Mouse (Mus musculus) adrenal gland, postnatal 25 days (tissue): ENCODE data around the gene Vdr. TPM values are rescaled to one million over a fixed set of nuclear protein-coding genes. Genes with fewer than 3 reads are reported as not detected.

Experiments used
- DNase-seq: peaks from one replicate; pipeline ENCODE4 v3.0.0; 2021; ENCODE audit warnings: mixed read lengths
- long read RNA-seq: library from polyadenylated mRNA; stranded (forward); transcript quantifications from one replicate; pipeline ENCODE4 v2.0.0, GENCODE M21; 2021
- total RNA-seq: library from RNA; stranded (reverse); gene quantifications from 2 replicates; pipeline ENCODE4 v1.2.3, GENCODE M21; 2021

Vdr gene
- total RNA-seq, result 6.0 and 8.0 TPM in 2 replicates
- long read RNA-seq, full-length matches to known transcripts, result 2 of 4 reads
- long read RNA-seq, partial matches to known transcripts, result 0 of 4 reads
- long read RNA-seq, other reads (novel, unspliced or antisense), result 2 of 4 reads

DNA sequence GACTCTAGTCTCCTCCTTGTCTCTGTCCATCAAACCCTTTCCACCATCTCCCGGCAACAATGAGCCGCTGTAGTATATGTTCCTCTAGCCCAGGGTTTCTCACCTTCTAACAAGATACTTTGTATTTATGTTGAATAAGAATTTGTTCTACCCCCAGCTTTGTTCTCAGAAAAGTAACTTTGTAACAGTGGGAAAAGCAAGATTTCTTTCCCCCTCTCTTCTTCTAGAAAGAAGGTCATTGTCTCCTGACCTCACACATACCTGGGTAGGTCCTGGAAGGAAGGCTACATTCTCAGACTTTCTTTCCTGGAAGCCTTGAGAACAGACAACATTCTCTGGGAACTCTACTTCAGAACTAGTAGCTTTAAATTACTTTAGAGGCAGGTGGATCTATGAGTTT is at the start of gene Vdr:
Gene Vdr (minus strand): TSS at position 101 of the 400 bp plus-strand sequence.
- no peak for DNase-seq

GRCm38 (mm10) chr15:97956416-97956815 is 46.0 kb upstream of the Vdr start:
- no peak for DNase-seq

GRCm38 (mm10) chr15:97955742-97956141 is 45.3 kb upstream of the Vdr start:
- DNase-seq, result no peak

- no peak for DNase-seq
These were observed 44.9 kb upstream of the Vdr start for GRCm38 (mm10) chr15:97955286-97955685.

- DNase-seq, result no peak
These were observed 44.2 kb upstream of the Vdr start for GRCm38 (mm10) chr15:97954671-97955070.

- no peak for DNase-seq
These were observed 42.4 kb upstream of the Vdr start for GRCm38 (mm10) chr15:97952889-97953189.

GRCm38 (mm10) chr15:97952137-97952888 is 41.9 kb upstream of the Vdr start:
- DNase-seq, result peak; percentile 58

- DNase-seq, result no peak
These were observed 39.8 kb upstream of the Vdr start for GRCm38 (mm10) chr15:97950240-97950639.

- DNase-seq, result no peak
These were observed 39.3 kb upstream of the Vdr start for GRCm38 (mm10) chr15:97949706-97950105.

DNA sequence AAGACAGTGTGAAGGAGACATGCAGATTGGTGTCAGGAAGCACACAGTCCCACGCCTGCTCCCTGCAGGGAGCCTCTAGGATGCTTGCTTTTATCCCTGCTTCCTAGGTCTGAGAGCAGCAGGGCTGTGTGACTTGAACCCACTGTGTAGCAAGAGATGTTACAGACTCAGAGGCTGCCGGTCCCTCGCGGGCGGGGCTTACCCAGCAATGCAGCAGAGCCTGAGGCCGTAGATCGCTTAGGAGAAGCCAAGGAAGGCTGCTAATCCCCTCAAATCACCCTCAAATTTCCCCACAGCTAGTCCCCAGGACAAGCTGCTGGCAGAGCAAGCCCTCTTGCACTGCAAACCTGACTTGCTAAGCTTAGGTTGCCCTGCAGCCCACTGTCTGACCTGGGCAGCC is 38.3 kb upstream of the Vdr start:
- no peak for DNase-seq

DNA sequence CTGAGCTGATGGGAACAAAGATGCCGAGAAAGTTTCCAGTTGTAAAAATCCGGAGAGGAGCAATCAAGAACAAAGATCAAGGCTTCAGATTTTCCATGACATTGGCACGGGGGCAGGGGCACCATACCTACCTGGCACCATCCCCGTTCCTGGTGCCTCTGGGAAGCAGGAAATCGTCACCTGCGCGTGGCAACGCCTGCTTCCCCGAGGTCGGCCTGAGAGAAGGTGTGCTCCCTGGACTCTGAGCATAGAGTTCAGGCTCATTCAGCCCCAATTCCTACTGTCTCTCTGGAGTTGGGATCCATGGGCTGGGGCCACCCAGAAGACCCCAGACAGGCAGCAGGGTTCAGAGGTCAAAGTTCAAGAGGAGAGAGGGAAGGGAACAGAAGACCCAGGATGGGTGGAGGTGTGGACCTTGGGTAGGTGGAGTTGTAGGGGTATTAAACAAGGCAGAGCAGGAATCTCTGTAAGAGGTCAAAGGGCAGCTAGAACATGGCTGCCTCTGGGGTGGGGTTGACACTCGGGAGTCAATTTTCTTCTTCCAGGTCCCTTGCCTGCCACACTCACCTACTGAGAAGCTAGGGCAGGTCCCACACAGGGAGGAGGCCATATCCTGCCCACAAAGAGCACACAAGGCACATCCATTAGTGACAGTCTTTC is 35.4 kb upstream of the Vdr start:
- DNase-seq, result no peak

DNA sequence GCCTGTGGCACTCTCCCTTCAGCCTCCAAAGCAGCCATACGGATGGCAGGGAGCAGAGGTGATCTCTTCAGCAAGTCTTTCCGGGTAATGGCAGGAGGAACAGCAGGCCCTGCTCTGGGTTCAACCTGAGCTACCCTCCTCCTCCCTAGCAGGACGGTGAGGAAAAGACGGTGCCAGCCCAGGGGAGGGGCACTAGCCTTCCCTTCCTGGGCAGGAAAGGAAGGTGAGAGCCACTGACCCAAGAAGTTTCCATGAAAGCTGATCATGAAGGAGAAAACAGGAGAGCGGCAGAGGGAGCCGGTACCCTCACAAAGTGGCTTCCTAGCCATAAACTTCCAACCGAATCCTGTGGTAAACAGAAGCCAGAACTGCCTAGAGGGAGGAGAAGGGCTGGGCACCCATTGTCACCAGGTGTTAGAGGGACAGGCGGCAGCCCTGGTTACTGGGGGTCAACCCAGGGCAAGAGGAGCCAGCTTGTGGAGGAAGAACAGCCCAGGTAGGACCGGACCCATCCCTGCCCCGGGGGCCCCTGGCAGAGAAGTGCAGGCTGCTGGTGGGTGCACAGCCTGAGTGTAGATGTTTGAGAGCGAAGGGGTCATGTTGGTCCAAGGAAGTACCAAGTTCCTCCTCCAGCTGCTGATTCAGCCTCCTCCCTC is 34.6 kb upstream of the Vdr start:
- no peak for DNase-seq

GRCm38 (mm10) chr15:97943356-97943755 is 32.9 kb upstream of the Vdr start:
- no peak for DNase-seq

GRCm38 (mm10) chr15:97942538-97942937 is 32.1 kb upstream of the Vdr start:
- no peak for DNase-seq

GRCm38 (mm10) chr15:97941306-97941705 is 30.9 kb upstream of the Vdr start:
- DNase-seq, result no peak

DNA sequence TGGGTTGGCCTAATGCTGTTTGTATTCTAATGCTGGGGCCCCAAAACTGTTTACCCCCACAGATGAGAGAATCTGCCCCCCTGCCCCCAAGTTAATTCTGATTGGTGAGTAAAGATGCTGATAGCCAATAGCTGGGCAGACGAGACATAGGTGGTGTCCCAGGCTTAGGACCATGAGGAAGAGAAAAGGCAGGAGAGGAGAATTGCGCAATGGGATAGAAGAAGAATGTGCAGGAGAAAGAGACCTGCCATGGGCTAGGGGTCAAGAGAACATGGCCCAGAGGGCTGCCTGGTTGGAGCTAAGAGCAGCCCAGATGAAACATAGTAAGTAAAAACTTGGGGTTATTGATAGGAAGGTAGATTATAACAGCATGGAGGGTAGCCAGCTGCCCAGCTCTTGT is 29.7 kb upstream of the Vdr start:
- no peak for DNase-seq

- no peak for DNase-seq
These were observed 28.1 kb upstream of the Vdr start for GRCm38 (mm10) chr15:97938580-97938979.

- no peak for DNase-seq
These were observed 22.0 kb upstream of the Vdr start for GRCm38 (mm10) chr15:97932441-97932840.

DNA sequence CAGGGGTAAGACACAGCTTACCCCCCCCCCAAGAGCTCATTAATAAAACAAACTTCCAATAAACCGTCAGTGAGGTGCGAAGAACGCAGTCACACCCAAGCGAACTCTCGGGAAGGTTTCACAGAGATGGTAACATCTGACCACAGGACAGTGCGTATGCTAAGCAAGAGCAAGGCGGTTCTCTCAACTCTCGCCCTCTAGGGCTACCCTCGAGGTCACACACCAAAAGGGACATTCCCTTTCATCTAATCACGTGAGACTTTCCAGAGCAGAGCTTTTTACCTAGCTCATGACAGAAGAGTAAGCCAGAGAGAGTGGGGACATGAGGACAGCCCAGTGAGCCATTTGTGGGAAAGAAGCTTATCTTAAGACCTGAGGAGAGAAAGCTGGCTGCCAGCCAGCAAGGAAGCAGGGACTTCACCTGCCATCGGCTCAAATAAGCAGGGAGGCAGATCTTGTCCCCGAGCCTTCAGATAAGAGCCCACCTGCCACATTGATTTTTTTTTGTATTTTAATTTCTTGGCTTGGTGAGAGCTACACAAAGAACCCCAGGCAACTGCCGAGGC is 18.9 kb upstream of the Vdr start:
- DNase-seq, result no peak

- DNase-seq, result no peak
These were observed 17.4 kb upstream of the Vdr start for GRCm38 (mm10) chr15:97927821-97928220.

- no peak for DNase-seq
These were observed 16.6 kb upstream of the Vdr start for GRCm38 (mm10) chr15:97927018-97927417.

- DNase-seq, result no peak
These were observed 12.0 kb upstream of the Vdr start for GRCm38 (mm10) chr15:97922421-97922820.

DNA sequence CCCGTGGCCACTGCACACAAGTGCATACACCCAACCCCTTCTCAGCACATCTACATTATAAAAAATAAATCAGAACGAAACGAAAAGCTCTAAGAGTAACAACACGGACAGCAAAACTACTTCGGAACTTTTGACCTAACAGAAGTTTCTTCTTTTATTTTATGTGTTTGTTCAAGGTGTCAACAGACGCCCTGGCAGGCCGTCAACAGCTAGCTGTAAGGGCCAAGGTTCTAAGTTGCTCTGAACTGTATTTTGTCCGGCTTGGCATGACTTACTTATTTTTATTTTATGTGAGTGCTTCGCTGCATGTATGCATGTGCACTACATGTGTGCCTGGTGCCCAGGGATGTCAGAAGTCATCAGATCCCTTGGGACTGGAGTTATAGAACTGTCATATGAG is 11.4 kb upstream of the Vdr start:
- no peak for DNase-seq
